Mouse (Mus musculus): Measurements from ENCODE around the gene Gm1113.

The Gm1113 gene

DNA sequence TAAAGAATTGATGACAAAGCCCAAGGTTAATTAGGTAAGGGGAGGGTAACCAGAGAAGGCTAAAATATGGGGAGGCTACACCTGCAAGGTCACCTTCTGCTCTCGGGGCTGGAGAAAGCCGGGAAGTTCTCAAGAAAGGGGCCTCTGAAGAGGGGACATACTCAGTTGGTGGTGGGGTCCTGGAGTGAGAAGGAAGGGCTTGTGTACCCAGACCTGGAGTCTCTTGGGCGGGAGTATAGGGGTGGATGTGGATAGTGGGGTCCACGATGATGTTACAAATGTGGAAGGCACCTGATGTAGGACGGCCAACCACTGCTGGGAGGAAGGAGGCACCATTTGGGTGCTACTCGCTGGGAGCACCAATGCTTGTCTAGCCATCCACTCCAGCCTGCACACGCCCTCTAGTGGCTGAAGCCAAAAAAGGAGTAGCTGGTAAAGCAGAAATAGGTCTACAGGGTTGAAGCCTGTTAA is 5.9 kb upstream of the Gm1113 start:
- peak; percentile 51 for DNase-seq (ENCODE audit: low spot score)

DNA sequence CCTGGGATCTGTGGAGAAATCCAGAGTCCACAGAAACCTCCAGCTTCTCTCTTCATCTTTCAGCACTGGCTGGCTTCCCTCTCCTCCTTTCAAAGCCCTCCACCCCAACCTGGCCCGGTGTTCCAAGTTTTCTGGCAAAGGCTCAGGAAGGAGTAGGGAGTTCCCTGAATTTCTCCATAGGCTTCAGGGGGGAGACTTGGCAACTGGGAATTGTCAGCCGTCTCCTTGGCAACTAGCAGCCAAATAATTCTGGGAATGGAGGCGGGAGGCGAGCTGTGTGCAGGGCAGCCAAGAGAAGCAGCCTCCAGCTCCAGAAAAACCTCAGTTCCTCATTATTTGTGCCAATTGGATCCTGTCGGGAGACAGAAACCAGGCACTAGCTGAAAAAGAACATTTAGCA is 5.5 kb upstream of the Gm1113 start:
- DNase-seq (ENCODE audit: low spot score), result no peak

- DNase-seq (ENCODE audit: low spot score), result no peak
Observed at GRCm38 (mm10) chr9:35522821-35523515, 4.9 kb upstream of the Gm1113 start.

DNA sequence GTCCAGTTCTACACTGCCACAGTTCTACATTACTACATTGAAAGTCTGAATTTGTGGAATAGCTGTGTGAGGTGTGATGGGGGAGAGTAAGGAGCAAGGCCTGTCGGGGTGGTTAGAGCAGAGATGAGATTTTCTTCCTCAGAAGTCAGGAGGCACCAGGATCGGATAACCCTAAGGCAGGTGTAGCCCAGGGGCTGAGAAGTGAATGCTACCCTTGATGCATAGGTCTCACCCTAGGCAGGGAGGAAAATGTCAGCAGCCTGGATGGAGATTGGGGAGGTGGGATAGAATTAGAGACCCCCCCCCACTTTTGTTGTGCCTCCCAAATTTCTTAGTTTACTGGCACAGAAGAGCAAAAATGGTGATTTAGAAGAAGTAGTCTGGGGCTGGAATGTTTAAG is 4.2 kb upstream of the Gm1113 start:
- DNase-seq (ENCODE audit: low spot score), result no peak

DNA sequence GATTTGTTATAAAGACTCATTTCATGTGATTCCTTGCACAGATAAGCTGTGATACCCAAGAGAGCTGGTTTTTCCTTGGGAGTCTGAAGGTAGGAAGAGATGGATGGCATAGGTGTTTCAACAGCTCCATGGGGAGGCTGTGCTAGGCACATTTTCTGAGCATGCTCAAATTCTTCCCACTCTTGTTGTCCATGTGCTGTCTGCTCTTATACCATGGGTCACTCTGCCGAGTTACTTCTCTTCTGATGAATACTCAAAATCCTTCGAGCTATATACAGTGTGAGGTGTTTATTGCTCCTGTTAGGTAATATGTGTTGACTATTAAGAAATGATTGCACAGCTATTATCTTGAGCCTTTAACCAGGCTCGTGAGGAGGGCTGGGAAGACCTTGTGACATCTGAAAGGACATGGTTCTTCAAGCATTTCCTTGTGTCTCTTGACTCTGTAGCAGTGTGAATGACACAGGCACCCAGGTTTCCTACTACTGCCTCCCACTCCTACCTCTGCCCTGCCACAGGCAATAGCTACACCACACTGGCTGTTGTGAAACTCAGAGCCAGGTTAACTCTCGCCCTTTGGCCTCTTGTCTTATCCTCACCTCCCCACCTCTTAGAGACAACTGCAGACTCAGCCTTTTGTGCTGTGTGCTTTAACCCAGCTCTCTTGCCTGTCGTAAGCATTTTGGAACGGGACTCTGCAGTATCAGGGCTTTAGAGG is 2.7 kb upstream of the Gm1113 start:
- no peak for DNase-seq (ENCODE audit: low spot score)

DNA sequence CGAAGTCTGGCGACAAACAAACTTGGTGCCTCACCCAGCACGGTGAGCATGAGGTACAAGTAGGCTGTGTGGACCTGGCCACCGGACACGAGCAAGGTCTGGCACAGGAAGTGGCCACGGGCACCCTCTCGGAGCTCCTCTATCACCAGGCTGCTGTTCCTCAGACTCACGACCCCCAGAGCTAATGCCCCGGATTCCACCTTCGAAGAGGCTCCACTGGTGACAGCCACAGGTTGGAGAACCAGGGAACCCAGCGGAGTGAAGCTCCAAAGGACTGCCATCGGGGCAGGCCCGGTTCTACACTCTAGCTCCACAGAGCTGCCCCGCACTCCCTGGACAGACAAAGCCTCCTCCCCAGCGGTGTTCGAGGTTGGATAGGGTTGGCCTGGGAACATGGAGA is 1.4 kb downstream of the Gm1113 start:
- no peak for DNase-seq (ENCODE audit: low spot score)

DNA sequence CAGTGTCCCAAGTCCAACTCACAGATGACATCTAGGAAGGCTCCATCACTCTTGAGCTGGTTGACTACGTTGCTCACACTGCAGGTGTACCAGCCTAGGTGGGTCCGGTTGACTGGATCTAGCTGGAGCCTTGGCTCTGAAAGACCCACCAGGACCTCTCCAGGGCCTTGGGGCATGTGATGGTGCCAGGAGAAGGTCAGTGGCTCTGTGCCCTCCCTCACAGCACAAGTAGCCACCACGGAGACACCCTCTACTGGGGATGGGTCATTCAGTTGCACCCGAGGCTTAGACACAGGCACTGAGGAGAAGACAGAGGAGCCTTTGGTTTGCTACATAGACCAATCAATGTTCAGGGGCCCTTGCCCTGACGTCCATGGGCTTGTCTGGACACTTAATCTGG is 1.9 kb downstream of the Gm1113 start:
- DNase-seq (ENCODE audit: low spot score), result no peak

GRCm38 (mm10) chr9:35513900-35514299 is 4.2 kb downstream of the Gm1113 start:
- DNase-seq (ENCODE audit: low spot score), result no peak

GRCm38 (mm10) chr9:35508234-35508633 is 9.8 kb downstream of the Gm1113 start:
- peak; percentile 45 for DNase-seq (ENCODE audit: low spot score)

GRCm38 (mm10) chr9:35502361-35503000 is 15.6 kb downstream of the Gm1113 start:
- DNase-seq (ENCODE audit: low spot score), result no peak

DNA sequence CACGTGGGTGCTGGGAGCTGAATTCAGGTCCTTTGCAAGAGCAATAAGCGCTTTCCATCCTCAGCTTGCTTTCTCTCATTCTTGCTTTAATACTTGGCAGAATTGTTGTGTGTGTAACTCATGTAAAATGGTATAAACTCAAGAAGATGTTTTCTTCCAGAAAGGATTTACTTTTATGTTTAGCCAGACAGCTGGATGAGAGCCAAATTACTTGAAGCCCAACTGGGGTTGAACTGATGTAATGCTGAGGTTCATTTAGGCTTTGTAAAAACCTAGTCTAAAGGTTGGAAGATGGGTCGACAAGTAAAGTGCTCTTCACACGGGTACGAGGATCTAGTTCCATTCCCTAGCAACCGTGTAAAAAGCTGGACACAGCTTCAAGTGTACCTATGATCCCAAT is 18.1 kb downstream of the Gm1113 start:
- no peak for DNase-seq (ENCODE audit: low spot score)

- DNase-seq (ENCODE audit: low spot score), result no peak
Observed at GRCm38 (mm10) chr9:35495471-35495870, 22.6 kb downstream of the Gm1113 start.

- DNase-seq (ENCODE audit: low spot score), result no peak
Observed at GRCm38 (mm10) chr9:35494937-35495336, 23.1 kb downstream of the Gm1113 start.

DNA sequence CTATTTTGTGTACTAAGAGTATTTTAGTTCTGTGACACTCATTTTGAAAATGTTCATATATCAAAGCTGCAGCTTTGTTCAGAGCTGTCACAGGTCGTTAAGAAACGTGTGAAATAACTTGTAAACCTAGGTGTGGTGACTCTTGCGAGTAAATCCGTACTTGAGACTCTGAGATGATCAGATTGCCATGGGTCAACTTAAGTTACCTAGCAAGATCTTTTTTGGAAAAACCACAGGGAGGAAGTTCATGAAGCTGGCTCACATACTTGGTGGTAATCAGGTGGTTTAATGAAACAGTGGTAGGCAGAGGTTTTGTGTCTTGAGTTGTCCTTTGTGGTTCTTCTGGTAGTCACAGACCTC is 24.4 kb downstream of the Gm1113 start:
- no peak for DNase-seq (ENCODE audit: low spot score)

DNA sequence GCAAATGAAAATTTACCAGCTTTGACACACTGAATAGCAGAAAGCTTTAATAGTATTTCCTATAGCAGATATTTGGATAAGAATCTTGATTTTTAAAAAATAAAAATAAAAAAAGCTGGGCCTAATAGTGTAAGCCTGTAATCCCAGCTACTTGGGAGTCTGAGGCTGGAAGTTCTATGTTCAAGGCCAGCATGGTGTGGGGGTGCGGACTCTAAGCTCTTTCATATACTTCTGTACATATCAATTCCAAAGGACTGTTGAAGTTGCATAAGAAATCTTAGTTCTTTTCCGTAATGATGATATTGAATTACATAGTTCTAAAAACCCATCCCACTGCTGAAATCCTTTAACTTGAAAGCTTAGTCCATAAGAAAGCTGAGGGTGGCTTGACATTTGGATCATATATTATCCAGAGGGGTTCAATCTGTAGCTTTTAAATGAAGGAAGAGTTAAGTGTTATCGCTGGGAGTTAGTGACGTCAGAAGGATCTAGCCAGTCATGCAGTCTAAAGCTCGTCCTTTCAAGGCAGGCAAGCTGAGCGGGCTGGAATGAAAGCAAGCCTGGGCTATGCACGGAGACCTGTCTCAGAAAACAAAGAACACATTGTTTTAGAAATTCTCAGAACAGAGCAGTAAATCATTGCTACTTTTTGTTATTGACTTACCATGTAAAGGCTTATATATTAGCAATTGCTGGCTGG is 24.9 kb downstream of the Gm1113 start:
- DNase-seq (ENCODE audit: low spot score), result no peak

GRCm38 (mm10) chr9:35491109-35491866 is 26.8 kb downstream of the Gm1113 start:
- no peak for DNase-seq (ENCODE audit: low spot score)

DNA sequence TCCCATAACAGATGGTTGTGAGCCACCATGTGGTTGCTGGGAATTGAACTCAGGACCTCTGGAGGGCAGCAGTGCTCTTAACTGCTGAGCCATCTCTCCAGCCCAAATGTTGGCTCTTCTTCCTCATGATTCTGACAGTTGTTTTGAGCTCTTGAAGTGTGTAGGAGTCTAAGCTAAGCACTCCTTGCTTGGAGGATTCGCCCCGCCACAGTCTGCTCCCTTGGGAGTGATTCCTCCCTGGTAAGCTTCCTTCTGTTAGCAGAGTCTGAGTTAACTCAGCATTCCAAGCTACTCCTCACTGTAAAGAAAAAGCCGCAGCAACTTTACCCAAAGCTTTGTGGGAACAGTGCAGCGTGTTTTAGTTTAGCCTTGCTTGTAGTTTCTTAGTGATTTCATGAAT is 29.6 kb downstream of the Gm1113 start:
- DNase-seq (ENCODE audit: low spot score), result no peak

DNA sequence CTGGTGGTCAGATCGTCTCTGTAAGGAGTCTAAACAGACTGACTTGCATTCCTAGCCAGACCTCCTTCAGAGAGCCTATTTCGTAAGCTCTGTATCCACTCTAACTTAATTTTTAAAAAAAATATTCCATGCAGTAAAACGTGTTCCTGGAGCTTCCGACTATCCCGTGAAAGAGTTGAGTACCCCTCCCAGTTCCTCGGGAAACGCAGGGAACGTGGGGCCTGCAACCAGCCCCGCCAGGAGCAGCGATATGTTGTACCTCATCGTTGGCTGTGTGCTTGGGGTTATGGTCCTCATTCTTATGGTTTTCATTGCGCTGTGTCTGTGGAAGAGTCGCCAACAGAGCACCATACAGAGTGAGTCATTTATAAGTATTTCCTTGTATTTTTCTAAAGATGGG is 31.5 kb downstream of the Gm1113 start:
- no peak for DNase-seq (ENCODE audit: low spot score)

DNA sequence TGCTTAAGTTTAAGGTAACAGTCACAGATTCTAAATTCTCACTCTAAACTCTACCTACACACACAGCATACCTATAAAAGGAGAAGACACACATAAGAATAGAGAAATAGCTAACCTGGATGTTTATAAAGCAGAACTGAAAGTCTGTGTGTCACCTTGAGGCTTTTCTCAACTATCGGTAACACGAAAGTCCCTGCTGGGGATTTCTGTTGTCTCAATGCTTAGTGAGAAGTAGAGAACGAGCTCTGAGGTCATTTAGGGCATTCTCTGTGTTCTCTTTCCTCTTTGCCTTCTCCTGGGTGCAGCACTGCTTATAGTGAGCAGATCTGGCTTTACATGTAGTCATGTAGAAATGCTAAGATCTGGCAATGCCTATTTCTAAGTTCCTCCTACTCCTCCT is 34.1 kb downstream of the Gm1113 start:
- DNase-seq (ENCODE audit: low spot score), result no peak

GRCm38 (mm10) chr9:35482014-35482898 is 35.8 kb downstream of the Gm1113 start:
- no peak for DNase-seq (ENCODE audit: low spot score)

DNA sequence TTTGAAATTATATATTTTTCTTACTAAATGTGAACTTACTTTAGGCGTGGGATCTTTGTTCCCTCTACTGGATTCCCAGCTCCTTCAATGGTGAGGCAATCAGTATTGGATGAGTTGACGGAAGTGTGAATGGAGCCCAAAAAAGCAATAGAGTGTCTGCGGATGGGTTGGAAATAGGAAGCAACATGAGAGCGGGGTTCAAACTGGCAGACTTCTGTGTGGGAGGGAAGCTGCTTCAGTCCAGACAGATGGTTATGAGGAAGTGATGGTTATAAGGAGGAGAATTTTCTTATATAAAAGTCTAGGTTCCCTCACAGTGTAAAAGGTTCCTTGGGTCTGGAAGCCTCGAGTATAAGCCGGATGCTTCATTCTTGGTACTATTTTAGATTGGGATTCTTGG is 38.6 kb downstream of the Gm1113 start:
- no peak for DNase-seq (ENCODE audit: low spot score)
